Mouse (Mus musculus) limb, embryonic 15.5 days (tissue): ENCODE data around the gene Lim2. TPM values are rescaled to one million over a fixed set of nuclear protein-coding genes. Genes with fewer than 3 reads are reported as not detected.

Experiments
- ATAC-seq: fragments of 200-750 bp; cut with Nextera tagmentation; 2 replicates; pipeline ENCODE4 v1.8.0; 2017; ENCODE audit warnings: low read depth, moderate TSS enrichment; ENCODE audit not compliant: insufficient number of reproducible peaks, low FRiP score, low TSS enrichment
- H3K27ac ChIP-seq: fragments of 300-500 bp; sonication (generic); 2 replicates; pipeline ENCODE4 v1.5.1; 2015; ENCODE audit warnings: moderate library complexity, mild to moderate bottlenecking, inconsistent platforms
- H3K27me3 ChIP-seq: fragments of 300-500 bp; sonication (generic); 2 replicates; pipeline ENCODE4 v1.6.1; 2015; ENCODE audit warnings: inconsistent platforms
- H3K36me3 ChIP-seq: fragments of 300-500 bp; sonication (generic); 2 replicates; pipeline ENCODE4 v1.6.1; 2015; ENCODE audit warnings: inconsistent platforms
- H3K4me1 ChIP-seq: fragments of 300-500 bp; sonication (generic); 2 replicates; pipeline ENCODE4 v1.6.1; 2015; ENCODE audit warnings: inconsistent platforms
- H3K4me2 ChIP-seq: fragments of 300-500 bp; sonication (generic); 2 replicates; pipeline ENCODE4 v1.6.1; 2015; ENCODE audit warnings: mild to moderate bottlenecking, inconsistent platforms
- H3K4me3 ChIP-seq: fragments of 300-500 bp; sonication (generic); 2 replicates; pipeline ENCODE4 v1.5.1; 2015; ENCODE audit warnings: mild to moderate bottlenecking, inconsistent platforms
- H3K9ac ChIP-seq: fragments of 300-500 bp; sonication (generic); 2 replicates; pipeline ENCODE4 v1.6.1; 2015; ENCODE audit warnings: inconsistent platforms
- H3K9me3 ChIP-seq: fragments of 300-500 bp; sonication (generic); 2 replicates; pipeline ENCODE4 v1.6.1; 2016; ENCODE audit warnings: inconsistent platforms
- WGBS: fragments of 180-500 bp; shearing (Covaris S2); methylation state at CpG from one replicate; pipeline ENCODE4 v1.1.7; 2015; 5-methylcytosine and 5-hydroxymethylcytosine counted together
- polyA plus RNA-seq: library from polyadenylated mRNA; unstranded; fragments of >200 nt; fragmentation: Nextera tagmentation; extraction: Ambion mirVana; gene quantifications from 2 replicates; pipeline ENCODE4 v1.2.1, GENCODE M21; 2015

Gene Lim2
- polyA plus RNA-seq, 1 experiment from 2014 or later = not detected

DNA sequence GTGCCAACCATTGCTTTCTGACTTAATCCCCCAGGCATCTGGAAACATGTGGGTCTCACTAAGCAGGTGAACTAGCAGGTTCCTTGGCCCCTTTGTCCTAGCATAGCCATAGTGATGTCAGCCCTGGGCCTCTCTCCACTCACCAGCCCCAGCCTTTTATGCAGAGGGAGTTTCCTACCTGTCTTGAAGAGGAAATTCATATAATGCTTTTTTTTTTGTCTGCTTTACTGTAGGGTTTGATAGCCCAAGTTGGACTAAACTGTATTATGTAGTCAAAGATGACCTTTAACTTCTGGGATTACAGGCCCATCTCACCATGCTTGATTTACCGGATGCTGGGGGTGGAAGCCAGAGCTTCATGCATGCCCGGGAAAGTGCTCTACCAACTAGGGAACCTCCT lies 22.3 kb downstream of the Lim2 start:
- Histone ChIP-seq H3K4me2 (no peak overlapping the region), H3K4me3 (no peak overlapping the region), H3K36me3 (peaks cover 30% of the 10 kb centered on the region), H3K9ac (no peak overlapping the region), H3K9me3 (no peaks in the 10 kb centered on the region), H3K27me3 (no peaks in the 10 kb centered on the region), H3K4me1 (peaks cover 5% of the 10 kb centered on the region; the same call in 1 of the 2 replicates), H3K27ac (no peak overlapping the region)
- ATAC-seq = no peak
- 99% methylated on average over 2 of the region's 2 CpGs for WGBS

DNA sequence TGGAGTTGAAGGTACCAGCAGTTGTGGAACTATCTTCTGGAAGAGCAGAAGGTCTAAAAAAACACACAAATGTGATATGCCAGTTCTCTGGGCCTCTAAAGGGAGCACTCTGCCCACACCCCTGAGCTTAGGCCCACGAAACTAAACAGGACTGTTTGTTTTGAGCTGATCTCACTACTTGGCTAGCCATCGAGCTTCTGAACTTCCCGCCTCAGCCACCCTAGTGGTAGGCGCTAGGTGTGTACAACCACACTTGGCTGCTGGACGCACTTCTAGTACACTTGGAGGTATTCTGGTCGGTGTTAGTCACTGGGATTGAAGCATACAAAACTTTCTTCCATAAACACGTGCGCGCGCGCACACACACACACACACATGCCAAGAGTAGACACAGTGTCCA lies 24.3 kb downstream of the Lim2 start:
- ATAC-seq = no peak
- peaks cover 47% of the 10 kb centered on the region for H3K36me3 ChIP-seq
- no peaks in the 10 kb centered on the region for H3K27me3 ChIP-seq
- no peak overlapping the region for H3K9ac ChIP-seq
- no peak overlapping the region for H3K27ac ChIP-seq
- WGBS = 93% methylated on average over 11 of the region's 11 CpGs
- no peak overlapping the region for H3K4me2 ChIP-seq
- H3K4me1 ChIP-seq = 0 out of 2 replicates have a peak, but pooled peaks cover 3% of the 10 kb centered on the region
- H3K9me3 ChIP-seq = no peaks in the 10 kb centered on the region
- no peak overlapping the region for H3K4me3 ChIP-seq

DNA sequence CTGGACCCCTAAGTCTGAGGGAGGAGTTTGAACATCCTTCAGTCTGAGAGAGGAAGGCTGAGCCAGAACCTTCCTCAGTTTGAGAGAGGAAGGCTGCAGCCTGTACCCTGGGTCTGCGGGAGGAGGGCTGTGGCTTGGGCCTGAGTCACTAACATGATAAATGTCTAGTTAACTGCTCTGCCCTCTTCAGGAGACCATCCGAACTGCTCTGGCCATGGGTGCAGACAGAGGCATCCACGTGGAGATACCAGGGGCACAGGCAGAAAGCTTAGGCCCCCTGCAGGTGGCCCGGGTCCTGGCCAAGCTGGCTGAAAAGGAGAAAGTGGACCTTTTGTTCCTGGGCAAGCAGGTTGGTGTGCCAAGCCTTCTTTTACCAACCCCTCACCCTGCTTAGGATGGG lies 25.1 kb downstream of the Lim2 start:
- Histone ChIP-seq H3K36me3 (peaks cover 56% of the 10 kb centered on the region), H3K4me3 (no peak overlapping the region), H3K9ac (no peak overlapping the region), H3K9me3 (no peaks in the 10 kb centered on the region), H3K4me2 (no peak overlapping the region), H3K27ac (no peak overlapping the region), H3K27me3 (no peaks in the 10 kb centered on the region), H3K4me1 (0 out of 2 replicates have a peak, but pooled peaks cover 3% of the 10 kb centered on the region)
- 48% methylated on average over 4 of the region's 4 CpGs for WGBS
- ATAC-seq = no peak

DNA sequence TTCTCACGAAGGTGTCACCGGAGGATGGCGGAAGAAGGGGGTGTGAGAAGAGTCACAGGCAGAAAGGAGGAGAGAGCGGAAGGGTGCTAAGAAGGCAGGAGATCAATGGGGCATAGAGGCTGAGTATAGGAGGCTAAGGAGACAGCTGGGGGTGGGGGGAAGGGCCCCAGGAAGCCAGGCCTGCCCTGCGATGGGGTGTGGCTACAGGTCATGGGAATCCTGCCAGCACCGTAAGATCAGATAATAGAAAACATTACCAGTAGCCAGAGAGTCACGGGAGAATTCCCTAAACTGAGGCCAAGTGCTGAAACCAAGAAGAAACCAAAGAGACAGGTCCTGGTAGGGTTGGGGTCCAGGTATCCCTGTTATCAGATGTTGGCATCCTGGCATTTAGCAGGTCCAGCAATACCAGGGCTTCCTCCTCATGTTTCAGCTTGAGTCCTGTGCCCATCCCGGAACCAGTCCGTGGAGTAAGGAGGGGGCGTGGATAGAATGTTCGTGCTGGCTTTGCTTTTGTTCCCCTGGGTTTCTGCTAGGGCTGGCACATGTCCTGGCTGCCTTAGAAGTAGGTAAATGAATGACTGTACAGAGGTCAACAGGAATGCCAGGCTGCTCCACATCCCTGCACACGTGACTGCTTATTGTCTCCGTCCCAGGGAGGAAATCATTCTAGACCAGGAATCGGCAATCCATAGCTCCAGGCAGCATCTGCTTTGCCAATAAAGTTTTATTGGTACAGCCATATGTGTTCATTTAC lies 26.3 kb downstream of the Lim2 start:
- Histone ChIP-seq H3K4me1 (0 out of 2 replicates have a peak, but pooled peaks cover 3% of the 10 kb centered on the region), H3K36me3 (peaks cover 63% of the 10 kb centered on the region), H3K4me3 (no peak overlapping the region)

DNA sequence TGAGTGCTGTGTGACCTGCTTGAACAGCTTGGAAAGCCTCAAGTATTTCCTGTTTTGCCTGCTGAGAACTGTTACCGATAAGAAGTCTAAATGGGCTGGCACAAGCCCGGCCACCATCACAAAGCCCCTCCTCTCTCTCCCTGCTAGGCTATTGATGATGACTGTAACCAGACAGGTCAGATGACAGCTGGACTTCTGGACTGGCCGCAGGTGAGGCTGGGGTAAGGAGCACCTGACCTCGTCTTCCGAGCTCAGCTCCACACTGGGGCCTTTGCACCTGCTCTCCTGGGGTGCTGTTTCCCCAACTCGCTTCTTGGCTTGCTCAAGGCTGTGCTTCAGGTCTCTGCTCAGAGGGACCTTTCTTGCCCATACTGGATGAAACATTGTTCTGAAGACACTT lies 26.9 kb downstream of the Lim2 start:
- Histone ChIP-seq H3K27ac (no peak overlapping the region), H3K4me3 (no peak overlapping the region), H3K4me2 (no peak overlapping the region), H3K36me3 (peaks cover 63% of the 10 kb centered on the region), H3K9ac (no peak overlapping the region), H3K9me3 (no peaks in the 10 kb centered on the region), H3K27me3 (no peaks in the 10 kb centered on the region), H3K4me1 (0 out of 2 replicates have a peak, but pooled peaks cover 3% of the 10 kb centered on the region)
- no peak for ATAC-seq
- WGBS = 68% methylated on average over 6 of the region's 6 CpGs

More for the DNA sequence above, 26.3 kb downstream of the Lim2 start:
- no peak overlapping the region for H3K4me2 ChIP-seq
- no peak overlapping the region for H3K9ac ChIP-seq
- H3K27me3 ChIP-seq = no peaks in the 10 kb centered on the region
- no peaks in the 10 kb centered on the region for H3K9me3 ChIP-seq
- ATAC-seq = no peak
- H3K27ac ChIP-seq = no peak overlapping the region
- 67% methylated on average over 14 of the region's 14 CpGs for WGBS

DNA sequence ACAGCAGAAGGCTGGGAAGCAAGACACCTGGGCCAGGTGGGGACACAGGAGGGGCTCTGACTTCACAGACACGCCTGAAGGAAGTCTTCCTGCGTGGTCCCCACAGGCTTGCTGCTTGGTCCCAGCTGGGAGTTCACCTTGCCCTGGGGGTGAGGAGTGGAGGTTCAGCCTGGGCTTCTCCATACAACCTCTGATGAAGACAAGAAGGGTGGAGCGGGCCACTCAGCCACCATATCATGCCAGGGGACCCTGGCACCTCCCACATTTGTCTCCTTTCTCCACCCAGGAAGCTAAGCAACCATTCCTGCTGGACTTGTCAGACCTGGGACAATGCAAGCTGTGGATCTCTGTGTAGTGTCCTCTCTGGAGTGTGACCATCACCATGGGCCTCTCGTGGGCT lies 35.4 kb downstream of the Lim2 start, which contains the start of gene Vsig10l:
Vsig10l (plus strand) TSS at position 301 of the 400 bp plus-strand sequence.
- H3K9ac ChIP-seq = no peak within 1 kb of the TSS
- WGBS = 59% methylated on average over 4 of the region's 4 CpGs
- H3K27ac ChIP-seq = no peak within 1 kb of the TSS
- H3K27me3 ChIP-seq = peaks cover 25% of the 10 kb centered on the region
- H3K4me1 ChIP-seq = peaks cover 20% of the 10 kb centered on the region
- no peak within 1 kb of the TSS for H3K4me2 ChIP-seq
- H3K36me3 ChIP-seq = peaks cover 5% of the 10 kb centered on the region
- ATAC-seq = no peak
- no peaks in the 10 kb centered on the region for H3K9me3 ChIP-seq
- no peak within 1 kb of the TSS for H3K4me3 ChIP-seq

DNA sequence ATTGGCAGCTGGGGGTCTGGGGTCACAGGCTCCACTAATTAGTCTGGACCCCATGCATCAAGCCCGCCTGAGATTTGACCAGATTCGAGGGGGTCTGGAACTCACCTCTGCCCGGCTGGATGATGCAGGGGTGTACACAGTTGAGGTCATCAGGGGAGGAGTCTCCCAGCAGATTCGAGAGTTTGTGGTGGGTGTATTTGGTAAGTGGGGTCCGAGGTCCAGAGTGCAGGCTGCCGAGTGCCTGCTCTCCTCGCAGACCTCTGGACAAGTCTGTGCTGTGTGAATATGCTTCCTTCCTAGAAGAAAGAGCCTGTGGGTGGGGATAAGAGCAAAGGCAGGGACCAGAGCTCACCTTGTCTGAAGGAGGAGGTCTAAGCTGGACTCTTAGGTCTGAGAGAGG lies 36.5 kb downstream of the Lim2 start:
- WGBS = 71% methylated on average over 7 of the region's 7 CpGs
- Histone ChIP-seq H3K9ac (no peak overlapping the region), H3K4me3 (no peak overlapping the region), H3K4me2 (no peak overlapping the region), H3K9me3 (no peaks in the 10 kb centered on the region), H3K27ac (no peak overlapping the region), H3K36me3 (no peaks in the 10 kb centered on the region), H3K4me1 (peaks cover 20% of the 10 kb centered on the region), H3K27me3 (peaks cover 25% of the 10 kb centered on the region)
- no peak for ATAC-seq

DNA sequence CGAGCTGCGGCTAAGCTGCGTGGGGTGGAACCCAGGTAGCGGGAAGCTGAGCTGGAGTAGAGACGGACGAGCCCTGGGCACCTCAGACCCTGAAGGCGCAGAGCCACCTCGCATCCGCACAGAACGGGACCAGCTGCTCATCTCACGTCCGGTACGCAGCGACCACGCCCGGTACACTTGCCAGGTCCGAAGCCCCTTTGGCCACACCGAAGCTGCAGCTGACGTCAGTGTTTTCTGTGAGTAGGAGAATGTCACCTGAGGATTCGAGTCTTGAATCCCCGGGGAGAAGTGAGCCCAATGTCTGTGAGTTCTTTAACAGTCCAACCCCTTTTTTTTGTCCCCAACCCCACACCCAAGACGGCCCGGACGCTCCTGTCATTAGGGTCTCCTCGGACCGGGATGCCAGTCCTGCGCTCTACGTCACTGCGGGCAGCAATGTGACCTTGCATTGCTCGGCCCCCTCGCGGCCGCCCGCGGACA lies 37.4 kb downstream of the Lim2 start:
- H3K36me3 ChIP-seq = no peaks in the 10 kb centered on the region
- peak overlapping the region; percentile 42; the same call in 1 of the 2 replicates for H3K9ac ChIP-seq
- peaks cover 25% of the 10 kb centered on the region for H3K27me3 ChIP-seq
- WGBS = 9% methylated on average over 35 of the region's 35 CpGs
- H3K4me2 ChIP-seq = peak overlapping the region; percentile 97
- H3K27ac ChIP-seq = no peak overlapping the region
- peaks cover 20% of the 10 kb centered on the region for H3K4me1 ChIP-seq
- no peak for ATAC-seq
- H3K9me3 ChIP-seq = no peaks in the 10 kb centered on the region
- H3K4me3 ChIP-seq = peak overlapping the region; percentile 57

DNA sequence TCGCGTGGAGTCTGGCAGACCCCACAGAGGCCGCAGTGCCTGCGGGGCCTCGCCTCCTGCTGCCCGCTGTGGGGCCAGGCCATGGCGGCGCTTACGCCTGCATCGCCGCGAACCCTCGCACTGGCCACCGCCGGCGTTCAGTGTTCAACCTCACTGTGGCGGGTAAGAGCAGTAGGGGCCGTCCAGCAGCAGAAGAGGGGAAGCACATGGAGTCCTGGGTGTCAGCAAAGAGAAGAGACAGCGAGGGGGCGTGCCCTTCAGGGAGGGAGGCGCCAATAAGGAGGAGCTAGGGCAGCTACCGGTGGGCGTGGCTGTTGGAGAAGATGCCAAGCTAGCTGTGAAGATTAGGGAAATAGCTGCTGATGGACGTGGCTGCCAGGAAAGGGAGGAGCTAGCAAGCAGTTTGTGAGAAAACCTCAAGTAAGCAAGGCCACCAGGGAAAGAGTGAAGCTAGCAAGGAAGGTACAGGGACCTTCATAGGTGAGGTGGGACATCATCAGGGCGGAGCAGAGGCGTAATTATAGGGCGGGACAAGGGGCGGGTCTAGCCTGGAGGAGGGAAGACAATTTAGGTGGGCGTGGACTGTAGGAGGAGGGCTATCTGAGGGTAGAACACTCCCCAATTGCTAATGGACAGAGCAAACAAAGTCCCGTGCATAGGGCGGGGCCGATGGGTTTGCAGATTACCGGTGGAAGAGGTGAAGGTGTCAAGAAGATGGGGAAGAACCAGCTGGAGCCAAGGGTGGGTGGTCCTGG lies 38.1 kb downstream of the Lim2 start:
- Histone ChIP-seq H3K4me2 (peak overlapping the region; percentile 97), H3K27ac (0 out of 2 replicates have a peak overlapping the region, but pooled peaks have one; percentile 48), H3K9ac (peak overlapping the region; percentile 42; the same call in 1 of the 2 replicates), H3K4me1 (peaks cover 20% of the 10 kb centered on the region), H3K27me3 (peaks cover 25% of the 10 kb centered on the region), H3K9me3 (no peaks in the 10 kb centered on the region), H3K4me3 (peak overlapping the region; percentile 57), H3K36me3 (no peaks in the 10 kb centered on the region)
- under 1% methylated on average over 33 of the region's 33 CpGs for WGBS
- ATAC-seq = peak; percentile 79

DNA sequence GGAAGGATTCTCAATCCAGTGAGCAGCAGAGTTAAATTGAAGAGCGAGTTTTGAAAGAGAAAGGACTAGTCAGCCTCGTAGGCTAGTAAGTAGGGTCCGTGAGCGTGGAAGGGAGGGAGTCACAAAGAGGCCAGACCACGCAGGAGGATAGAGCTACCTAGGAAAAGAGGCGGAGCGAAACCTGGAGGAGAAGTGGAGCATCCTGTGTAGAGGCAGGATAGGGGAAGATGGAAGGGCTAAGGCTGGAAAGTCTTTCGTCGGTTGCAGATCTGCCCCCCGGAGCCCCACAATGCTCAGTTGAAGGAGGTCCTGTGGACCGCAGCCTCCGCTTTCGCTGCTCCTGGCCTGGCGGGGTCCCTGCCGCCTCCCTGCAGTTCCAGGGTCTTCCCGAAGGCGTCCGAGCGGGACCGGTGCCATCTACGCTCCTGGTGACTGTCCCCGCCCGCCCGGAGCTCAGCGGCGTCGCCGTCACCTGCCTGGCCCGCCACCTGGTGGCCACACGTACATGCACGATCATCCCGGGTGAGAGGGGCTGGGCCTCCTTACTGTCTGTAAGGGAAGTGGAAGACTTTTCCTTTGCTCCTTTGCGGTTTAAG lies 38.7 kb downstream of the Lim2 start:
- Histone ChIP-seq H3K9ac (no peak overlapping the region), H3K4me1 (peaks cover 20% of the 10 kb centered on the region), H3K4me3 (peak overlapping the region; percentile 57), H3K4me2 (peak overlapping the region; percentile 97), H3K36me3 (no peaks in the 10 kb centered on the region), H3K27ac (peak overlapping the region; percentile 48; the same call in 1 of the 2 replicates), H3K27me3 (peaks cover 25% of the 10 kb centered on the region), H3K9me3 (no peaks in the 10 kb centered on the region)
- ATAC-seq = peak; percentile 32; the same call in 1 of the 2 replicates
- under 1% methylated on average over 33 of the region's 33 CpGs for WGBS

DNA sequence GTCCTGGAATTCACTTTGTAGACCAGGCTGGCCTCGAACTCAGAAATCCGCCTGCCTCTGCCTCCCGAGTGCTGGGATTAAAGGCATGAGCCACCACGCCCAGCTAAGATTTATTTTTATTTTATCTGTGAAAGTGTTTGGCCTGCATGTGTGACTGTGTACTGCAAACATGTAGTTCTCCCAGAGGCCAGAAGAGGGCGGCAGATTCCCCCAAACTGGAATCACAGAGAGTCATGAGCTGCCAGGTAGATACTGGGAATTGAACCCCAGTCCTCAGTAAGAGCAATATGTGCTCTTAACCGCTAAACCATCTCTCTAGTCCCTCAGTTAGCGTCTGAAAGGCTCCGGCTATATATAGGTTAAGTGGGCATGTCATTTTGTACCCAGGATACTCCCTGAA lies 42.9 kb downstream of the Lim2 start:
- WGBS = 41% methylated on average over 8 of the region's 8 CpGs
- ATAC-seq = no peak

More for the DNA sequence above, 42.9 kb downstream of the Lim2 start:
- Histone ChIP-seq H3K4me2 (no peak overlapping the region), H3K9ac (no peak overlapping the region), H3K4me1 (peaks cover 11% of the 10 kb centered on the region), H3K4me3 (no peak overlapping the region), H3K9me3 (no peaks in the 10 kb centered on the region), H3K27ac (no peak overlapping the region), H3K36me3 (no peaks in the 10 kb centered on the region), H3K27me3 (peaks cover 14% of the 10 kb centered on the region)
